Mouse (Mus musculus): ENCODE results near the gene Slco2a1.

GRCm38 (mm10) chr9:103117951-103118350 is 129.4 kb downstream of the Slco2a1 start:
- TF ChIP-seq CTCF (IDR thresholded peaks at IDR 0.05; ENCODE audit: low read depth) (no peak), EP300 (IDR thresholded peaks at IDR 0.05; ENCODE audit: low read depth) (no peak)

Data from liver, postnatal 0 days (tissue).